Mouse (Mus musculus) activated CD4-positive, CD25-positive, alpha-beta regulatory T cell, adult 4 months (primary cell): ENCODE measurements around the gene Ablim2. TPM values are rescaled to one million over a fixed set of nuclear protein-coding genes. Genes with fewer than 3 reads are reported as not detected.

ENCODE experiments used
- ATAC-seq: one replicate; pipeline ENCODE4 v1.8.0; 2017
- polyA plus RNA-seq, 2 experiments: library from polyadenylated mRNA; unstranded; fragments of 100-300 nt; shearing (Covaris generic); gene quantifications; one replicate each; pipeline ENCODE4 v1.2.1; 2017

Ablim2 gene
- polyA plus RNA-seq, 2 experiments from 2014 or later, result 1.5 to 1.9 TPM

- ATAC-seq, result no peak
These were observed 132.0 kb downstream of the Ablim2 start for GRCm38 (mm10) chr5:35889641-35890040.

GRCm38 (mm10) chr5:35890985-35891730 is 133.5 kb downstream of the Ablim2 start:
- ATAC-seq, result no peak

GRCm38 (mm10) chr5:35892363-35892762 is 134.7 kb downstream of the Ablim2 start:
- no peak for ATAC-seq

- ATAC-seq, result peak; percentile 94
These were observed 135.6 kb downstream of the Ablim2 start, which contains the start of gene Afap1 for GRCm38 (mm10) chr5:35893093-35893804. TSS of gene Afap1 (plus strand) at chr5:35893319.

GRCm38 (mm10) chr5:35893805-35894260 is 136.2 kb downstream of the Ablim2 start:
- no peak for ATAC-seq

- no peak for ATAC-seq
These were observed 136.8 kb downstream of the Ablim2 start for GRCm38 (mm10) chr5:35894295-35895047.

GRCm38 (mm10) chr5:35895926-35896325 is 138.2 kb downstream of the Ablim2 start:
- no peak for ATAC-seq

- no peak for ATAC-seq
These were observed 138.9 kb downstream of the Ablim2 start for GRCm38 (mm10) chr5:35896556-35896955.

- ATAC-seq, result no peak
These were observed 139.5 kb downstream of the Ablim2 start for GRCm38 (mm10) chr5:35897147-35897546.

- no peak for ATAC-seq
These were observed 140.4 kb downstream of the Ablim2 start for GRCm38 (mm10) chr5:35898114-35898513.

- no peak for ATAC-seq
These were observed 141.3 kb downstream of the Ablim2 start for GRCm38 (mm10) chr5:35898994-35899393.

GRCm38 (mm10) chr5:35900401-35901225 is 142.9 kb downstream of the Ablim2 start:
- no peak for ATAC-seq

GRCm38 (mm10) chr5:35901226-35901809 is 143.6 kb downstream of the Ablim2 start:
- ATAC-seq, result no peak

- ATAC-seq, result no peak
These were observed 145.8 kb downstream of the Ablim2 start for GRCm38 (mm10) chr5:35903456-35903855.

GRCm38 (mm10) chr5:35905283-35905682 is 147.6 kb downstream of the Ablim2 start:
- ATAC-seq, result no peak

GRCm38 (mm10) chr5:35907090-35907489 is 149.4 kb downstream of the Ablim2 start:
- no peak for ATAC-seq

GRCm38 (mm10) chr5:35907633-35908426 is 150.2 kb downstream of the Ablim2 start:
- ATAC-seq, result no peak

GRCm38 (mm10) chr5:35908626-35909443 is 151.2 kb downstream of the Ablim2 start:
- ATAC-seq, result no peak

GRCm38 (mm10) chr5:35915629-35916300 is 158.1 kb downstream of the Ablim2 start:
- no peak for ATAC-seq
